Mouse (Mus musculus) Patski (cell line): ENCODE results near the gene Gm21103. TPM values are rescaled to one million over a fixed set of nuclear protein-coding genes. Genes with fewer than 3 reads are reported as not detected.
"Not testable (repeated sequence)": the region's sequence is repeated elsewhere in the genome, so short reads cannot be mapped to it uniquely, and the experiment has no call there.

Experiments
- ATAC-seq: fragments of 100-300 bp; one replicate; pipeline ENCODE4 v1.8.0; 2021
- CTCF ChIA-PET: fragments of 350-600 bp; sonication (Branson Sonifier 250); formaldehyde crosslinking; loops from one replicate; lab custom pipeline; 2022; ENCODE audit warnings: inconsistent platforms; lab: Charles Lee
- POLR2A ChIA-PET: fragments of 350-600 bp; sonication (Branson Sonifier 250); formaldehyde crosslinking; loops from one replicate; lab custom pipeline; 2022; ENCODE audit warnings: antibody characterized with exemption, inconsistent platforms; lab: Charles Lee
- DNase-seq: peaks from one replicate; pipeline ENCODE4 v3.0.0-alpha.2; 2011; ENCODE audit warnings: low read depth, low spot score
- H3K27me3 ChIP-seq: fragments of 371-371 bp; one replicate; pipeline ENCODE4 v1.5.1; 2021
- in situ Hi-C: fragments of 300-500 bp; cut with MboI; formaldehyde crosslinking; loops from 3 replicates; pipeline ENCODE4 v1.11.1; 2018; ENCODE audit warnings: low pct_unique_long_range_greater_than_20kb, mixed read lengths
- polyA plus RNA-seq: library from polyadenylated mRNA; unstranded; gene quantifications from one replicate; pipeline ENCODE4 v1.2.3, GENCODE M21; 2021

Gene Gm21103
- not detected for polyA plus RNA-seq

GRCm38 (mm10) chr14:6304743-6305142 is at the start of gene Gm21103:
TSS of gene Gm21103 (minus strand) at chr14:6304843.
- DNase-seq, in situ Hi-C loops, CTCF ChIA-PET, ATAC-seq, POLR2A ChIA-PET, H3K27me3 ChIP-seq: not testable (repeated sequence)

- CTCF ChIA-PET, H3K27me3 ChIP-seq, POLR2A ChIA-PET, in situ Hi-C loops, DNase-seq, ATAC-seq: not testable (repeated sequence)
Measured at GRCm38 (mm10) chr14:6343578-6343977, 38.9 kb upstream of the Gm21103 start, which contains the start of gene Gm3618. TSS of gene Gm3618 (minus strand) at chr14:6343678.

- POLR2A ChIA-PET, ATAC-seq, in situ Hi-C loops, H3K27me3 ChIP-seq, DNase-seq, CTCF ChIA-PET: not testable (repeated sequence)
Measured at GRCm38 (mm10) chr14:6286931-6287715, 17.5 kb downstream of the Gm21103 start, which contains the start of gene Gm3411. TSS of gene Gm3411 (minus strand) at chr14:6287250.

Other genes with a start within 250 kb of the Gm21103 start
- gene Gm6337, start 246.6 kb downstream of the Gm21103 start, polyA plus RNA-seq: not detected
- 0.23 TPM for gene Gm8206, start 210.9 kb downstream of the Gm21103 start, polyA plus RNA-seq
- 0.55 TPM for gene Gm3468, start 196.2 kb downstream of the Gm21103 start, polyA plus RNA-seq
- gene Gm3476, start 179.0 kb downstream of the Gm21103 start, polyA plus RNA-seq: not detected
- not detected for gene Gm21560, start 85.6 kb downstream of the Gm21103 start, polyA plus RNA-seq
- gene Gm3411, start 17.6 kb downstream of the Gm21103 start, polyA plus RNA-seq: 0.09 TPM
- gene Gm3618, start 38.8 kb upstream of the Gm21103 start, polyA plus RNA-seq: not detected
- gene Gm16440, start 85.5 kb upstream of the Gm21103 start, polyA plus RNA-seq: not detected
- not detected for gene Gm3591, start 107.6 kb upstream of the Gm21103 start, polyA plus RNA-seq
- not detected for gene Gm3594, start 139.8 kb upstream of the Gm21103 start, polyA plus RNA-seq
- gene Gm8356, start 232.4 kb upstream of the Gm21103 start, polyA plus RNA-seq: not detected